In genomic region chr15:79581581-79581980, GRCm38 (mm10) we compare ENCODE assay signal across 20 mouse cellular contexts. TPM values are rescaled to one million over a fixed set of nuclear protein-coding genes. Genes with fewer than 3 reads are reported as not detected.
"Had no signal": no experiment of that assay in that cellular context is flagged by ENCODE, and none has a peak within 500 bp of the region (broad histone marks: within the 10 kb centered on the region; RNA-seq: fewer than 3 reads in every experiment).

No protein-coding gene starts in this region.

- H3K9me3 ChIP-seq: lung, embryonic 15.5 days; midbrain, embryonic 13.5 days; midbrain, embryonic 15.5 days; neural tube, embryonic 12.5 days; stomach, embryonic 15.5 days had no signal

- H3K4me3 ChIP-seq: lung, embryonic 15.5 days; megakaryocyte, embryonic 14.5 days; midbrain, embryonic 13.5 days; midbrain, embryonic 15.5 days; neural tube, embryonic 12.5 days; stomach, embryonic 15.5 days had no signal

- H3K4me2 ChIP-seq: lung, embryonic 15.5 days; midbrain, embryonic 11.5 days; midbrain, embryonic 13.5 days; midbrain, embryonic 15.5 days; neural tube, embryonic 12.5 days; stomach, embryonic 15.5 days had no signal

- ATAC-seq: lung, postnatal 0 days; midbrain, embryonic 13.5 days; midbrain, embryonic 15.5 days had no signal

- H3K36me3 ChIP-seq: lung, embryonic 15.5 days; midbrain, embryonic 13.5 days; midbrain, embryonic 15.5 days; neural tube, embryonic 12.5 days; stomach, embryonic 15.5 days had no signal

- H3K27me3 ChIP-seq: lung, embryonic 15.5 days; midbrain, embryonic 13.5 days; midbrain, embryonic 15.5 days; neural tube, embryonic 12.5 days; stomach, embryonic 15.5 days had no signal

- H3K4me1 ChIP-seq: lung, embryonic 15.5 days; midbrain, embryonic 13.5 days; midbrain, embryonic 15.5 days; neural tube, embryonic 12.5 days; stomach, embryonic 15.5 days had no signal

- H3K9ac ChIP-seq: liver, embryonic 14.5 days; lung, embryonic 15.5 days; midbrain, embryonic 13.5 days; midbrain, embryonic 15.5 days; neural tube, embryonic 12.5 days; stomach, embryonic 15.5 days had no signal

- H3K27ac ChIP-seq: liver, embryonic 14.5 days; lung, embryonic 15.5 days; macrophage; midbrain, embryonic 13.5 days; midbrain, embryonic 15.5 days; neural tube, embryonic 12.5 days; stomach, embryonic 15.5 days; stomach, postnatal 0 days had no signal

- DNase-seq: lung, adult 2 months; lung, postnatal 14 days; lung, postnatal 36 days; right cerebral cortex, postnatal 14 days; spleen, adult 18-20 months; thymus, adult 2 months; thymus, postnatal 25 days had no signal

RNA-seq across cellular contexts. Expression of gene Dmc1, which starts 23.3 kb away (rescaled TPM):
- total RNA-seq: monocyte, adult 5-6 weeks; neutrophil, adult 5-6 weeks had no signal
- polyA plus RNA-seq: macrophage had no signal
